Mouse (Mus musculus): Measurements from ENCODE around the gene Rbm19.

GRCm38 (mm10) chr5:120210668-120211067 is 94.4 kb downstream of the Rbm19 start:
- TF ChIP-seq CTCF (IDR thresholded peaks at IDR 0.05; ENCODE audit: borderline replicate concordance, insufficient read depth, low read depth, low read length) (no peak), POLR2A (IDR thresholded peaks at IDR 0.05; ENCODE audit: borderline replicate concordance, insufficient read depth, low read length) (no peak)
